Mouse (Mus musculus) bone marrow macrophage, adult 2 months (primary cell): Measurements from ENCODE around the gene Pcyt2. TPM values are rescaled to one million over a fixed set of nuclear protein-coding genes. Genes with fewer than 3 reads are reported as not detected.
"Not testable (repeated sequence)": the region's sequence is repeated elsewhere in the genome, so short reads cannot be mapped to it uniquely, and the experiment has no call there.

Experiments
- H3K27ac ChIP-seq: 2 replicates; pipeline ENCODE4 v1.5.1; 2012; ENCODE audit warnings: low read depth, low read length; ENCODE audit not compliant: insufficient read depth
- H3K4me1 ChIP-seq: 2 replicates; pipeline ENCODE4 v1.6.1; 2012; ENCODE audit warnings: low read length; ENCODE audit not compliant: control insufficient read depth, insufficient read depth
- H3K4me3 ChIP-seq: 2 replicates; pipeline ENCODE4 v1.5.1; 2012; ENCODE audit warnings: mild to moderate bottlenecking, low read length, moderate library complexity; ENCODE audit not compliant: insufficient read depth
- CTCF ChIP-seq: IDR thresholded peaks from 2 replicates; pipeline ENCODE4 v1.5.1; 2012; ENCODE audit warnings: low read depth, mild to moderate bottlenecking, low read length, moderate library complexity
- POLR2A ChIP-seq: IDR thresholded peaks from 2 replicates; pipeline ENCODE4 v1.6.1; 2012; ENCODE audit warnings: mild to moderate bottlenecking, low read depth, low read length, borderline replicate concordance
- polyA plus RNA-seq: library from polyadenylated mRNA; stranded (reverse); fragments of >200 nt; gene quantifications from 2 replicates; pipeline ENCODE4 v1.2.4, GENCODE M21; 2012; ENCODE audit not compliant: missing spikeins, insufficient read depth, insufficient read length

Pcyt2 gene
- polyA plus RNA-seq, 1 experiment = 52.4 TPM

GRCm38 (mm10) chr11:120606764-120607163 lies 11.0 kb downstream of the Pcyt2 start:
- TF ChIP-seq POLR2A (no peak), CTCF (no peak)
- H3K4me1 ChIP-seq = no peaks in the 10 kb centered on the region
- no peak overlapping the region for H3K27ac ChIP-seq
- no peak overlapping the region for H3K4me3 ChIP-seq

- TF ChIP-seq CTCF (no peak), POLR2A (no peak)
- H3K27ac ChIP-seq = no peak overlapping the region
- H3K4me1 ChIP-seq = no peaks in the 10 kb centered on the region; the same call in 1 of the 2 replicates
- no peak overlapping the region for H3K4me3 ChIP-seq
Measured at GRCm38 (mm10) chr11:120605667-120606066, 12.1 kb downstream of the Pcyt2 start.

DNA sequence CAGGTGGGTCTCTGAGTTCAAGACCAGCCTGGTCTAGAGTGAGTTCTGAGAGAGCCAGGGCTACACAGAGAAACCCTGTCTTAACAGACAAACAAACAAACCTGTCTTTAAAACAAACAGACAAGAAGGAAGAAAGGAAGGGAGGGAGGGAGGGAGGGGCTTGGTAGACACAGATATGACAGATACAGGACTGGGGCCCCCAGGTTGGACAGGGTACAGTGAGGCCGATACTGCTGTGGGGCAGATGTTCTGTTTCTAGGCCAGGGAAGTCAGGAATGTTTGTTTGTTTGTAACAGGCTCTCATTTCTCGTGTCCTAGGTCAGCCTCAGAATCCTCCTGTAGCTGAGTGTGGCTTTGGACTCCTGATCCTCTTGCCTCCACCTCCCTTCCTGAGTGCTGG lies 14.2 kb downstream of the Pcyt2 start:
- peaks cover 14% of the 10 kb centered on the region for H3K4me1 ChIP-seq
- H3K4me3 ChIP-seq = no peak overlapping the region
- no peak overlapping the region for H3K27ac ChIP-seq
- TF ChIP-seq CTCF (no peak), POLR2A (no peak)

GRCm38 (mm10) chr11:120600716-120601115 lies 17.0 kb downstream of the Pcyt2 start:
- H3K4me3 ChIP-seq = no peak overlapping the region
- peaks cover 23% of the 10 kb centered on the region for H3K4me1 ChIP-seq
- no peak for TF ChIP-seq POLR2A
- no peak for TF ChIP-seq CTCF
- H3K27ac ChIP-seq = no peak overlapping the region

DNA sequence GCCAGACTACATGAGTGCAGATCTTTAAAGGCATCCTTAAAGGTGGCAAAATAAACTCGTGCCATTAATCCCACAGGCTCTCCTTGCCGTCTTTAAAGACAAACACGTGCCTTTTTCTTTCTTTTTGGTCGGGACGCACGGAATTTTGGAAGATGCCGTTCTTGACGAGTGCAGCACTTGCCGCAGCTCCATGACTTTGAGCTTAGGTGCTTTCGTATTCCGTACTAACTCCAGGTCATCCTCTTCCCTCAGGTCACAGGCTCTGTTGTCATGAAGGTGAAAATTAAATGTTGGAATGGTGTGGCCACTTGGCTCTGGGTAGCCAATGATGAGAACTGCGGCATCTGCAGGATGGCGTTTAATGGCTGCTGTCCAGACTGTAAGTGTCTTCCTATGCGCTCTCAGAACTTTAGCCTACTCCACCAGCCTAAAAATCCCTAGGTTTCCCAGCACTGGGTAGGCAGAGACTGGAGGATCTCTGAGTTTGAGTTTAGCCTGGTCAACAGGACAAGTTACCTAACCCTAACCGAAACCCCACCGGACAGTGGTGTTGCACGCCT lies 18.7 kb downstream of the Pcyt2 start:
- TF ChIP-seq POLR2A (no peak), CTCF (no peak)
- Histone ChIP-seq H3K4me3 (peak overlapping the region; percentile 69), H3K4me1 (peaks cover 23% of the 10 kb centered on the region), H3K27ac (peak overlapping the region; percentile 78)

DNA sequence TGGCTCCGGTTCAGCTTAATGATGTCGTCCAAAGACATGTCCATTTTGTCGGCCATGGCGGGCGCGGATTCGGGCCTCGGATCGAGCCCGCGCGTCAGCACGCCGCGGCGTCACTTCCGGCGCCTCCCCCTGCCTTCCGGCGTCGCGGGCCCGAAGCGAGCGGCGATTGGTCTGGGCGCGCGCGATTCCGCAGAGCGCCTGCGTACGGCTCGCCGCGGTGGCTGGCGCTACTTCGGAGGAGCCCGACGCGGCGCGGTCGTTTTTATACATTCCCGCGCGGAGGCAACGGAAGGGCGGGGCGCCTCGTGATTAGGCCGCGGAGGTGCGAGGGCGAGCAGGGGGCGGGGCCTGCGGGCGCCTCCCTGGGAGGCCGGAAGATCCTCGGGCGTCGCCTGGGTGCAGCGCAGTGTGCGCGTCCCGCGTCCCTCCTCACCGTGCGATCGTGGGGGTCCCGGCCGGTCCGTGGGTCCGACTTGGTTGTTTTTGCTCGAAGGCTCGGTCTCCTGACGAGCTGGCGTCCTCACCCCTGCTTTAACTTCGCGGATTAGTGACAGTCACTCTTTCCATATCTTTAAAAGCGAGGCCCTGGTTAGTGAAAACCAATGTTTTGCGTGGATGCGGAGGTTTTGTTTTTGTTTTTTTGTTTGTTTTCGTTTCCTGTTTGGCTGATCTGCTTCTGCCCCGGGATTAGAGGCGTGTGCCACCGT lies 19.3 kb downstream of the Pcyt2 start, which contains the start of the genes Alyref and Anapc11:
Gene Alyref, minus strand, starts transcription at position 83 of the 707 bp plus-strand sequence.
Gene Anapc11, plus strand, starts transcription at position 139 of the 707 bp plus-strand sequence.
- TF ChIP-seq CTCF = no peak
- peak; percentile 44; the same call in 1 of the 2 replicates for TF ChIP-seq POLR2A
- peaks cover 23% of the 10 kb centered on the region for H3K4me1 ChIP-seq
- peak within 1 kb of the TSS; percentile 78 for H3K27ac ChIP-seq
- H3K4me3 ChIP-seq = peak within 1 kb of the TSS; percentile 98

- peak overlapping the region; percentile 54 for H3K27ac ChIP-seq
- peak overlapping the region; percentile 98 for H3K4me3 ChIP-seq
- H3K4me1 ChIP-seq = peaks cover 23% of the 10 kb centered on the region
- TF ChIP-seq POLR2A (no peak), CTCF (no peak)
Measured at GRCm38 (mm10) chr11:120597240-120598235, 20.2 kb downstream of the Pcyt2 start.

- no peak overlapping the region for H3K4me3 ChIP-seq
- no peaks in the 10 kb centered on the region for H3K4me1 ChIP-seq
- no peak for TF ChIP-seq POLR2A
- TF ChIP-seq CTCF = no peak
- no peak overlapping the region for H3K27ac ChIP-seq
Measured at GRCm38 (mm10) chr11:120588531-120588930, 29.2 kb downstream of the Pcyt2 start.

- Histone ChIP-seq H3K4me1 (peaks cover 10% of the 10 kb centered on the region), H3K27ac (no peak overlapping the region), H3K4me3 (no peak overlapping the region)
- no peak for TF ChIP-seq CTCF
- no peak for TF ChIP-seq POLR2A
Measured at GRCm38 (mm10) chr11:120583937-120584336, 33.8 kb downstream of the Pcyt2 start.

- not testable (repeated sequence) for H3K4me3 ChIP-seq
- Histone ChIP-seq H3K27ac (peak overlapping the region; percentile 88; the same call in 1 of the 2 replicates), H3K4me1 (peaks cover 12% of the 10 kb centered on the region)
Measured at GRCm38 (mm10) chr11:120582982-120583293, 34.8 kb downstream of the Pcyt2 start.
